Mouse (Mus musculus): ENCODE results near the gene Gm10803.

Gene Gm10803

DNA sequence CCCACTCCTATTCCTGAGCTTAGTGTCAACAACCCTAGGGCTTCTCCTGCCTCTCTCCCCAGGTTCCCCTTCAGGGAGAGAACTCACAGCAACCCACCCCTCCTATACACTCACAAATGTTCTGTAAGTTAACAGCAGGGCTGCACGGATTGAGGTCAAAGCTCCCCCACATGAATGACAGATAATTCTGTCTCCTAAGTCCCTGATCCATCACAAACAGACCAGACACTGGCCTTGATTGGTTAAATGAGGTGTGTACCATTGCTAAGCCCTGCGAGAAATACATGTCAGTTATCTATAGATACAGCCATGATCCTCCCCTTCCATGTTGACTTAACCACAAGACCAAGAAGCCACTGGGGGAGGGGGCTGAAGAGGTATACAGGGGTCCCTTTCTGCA is 31.3 kb downstream of the Gm10803 start:
- in situ Hi-C loops (cut with MseI, MboI), result no loop called here

DNA sequence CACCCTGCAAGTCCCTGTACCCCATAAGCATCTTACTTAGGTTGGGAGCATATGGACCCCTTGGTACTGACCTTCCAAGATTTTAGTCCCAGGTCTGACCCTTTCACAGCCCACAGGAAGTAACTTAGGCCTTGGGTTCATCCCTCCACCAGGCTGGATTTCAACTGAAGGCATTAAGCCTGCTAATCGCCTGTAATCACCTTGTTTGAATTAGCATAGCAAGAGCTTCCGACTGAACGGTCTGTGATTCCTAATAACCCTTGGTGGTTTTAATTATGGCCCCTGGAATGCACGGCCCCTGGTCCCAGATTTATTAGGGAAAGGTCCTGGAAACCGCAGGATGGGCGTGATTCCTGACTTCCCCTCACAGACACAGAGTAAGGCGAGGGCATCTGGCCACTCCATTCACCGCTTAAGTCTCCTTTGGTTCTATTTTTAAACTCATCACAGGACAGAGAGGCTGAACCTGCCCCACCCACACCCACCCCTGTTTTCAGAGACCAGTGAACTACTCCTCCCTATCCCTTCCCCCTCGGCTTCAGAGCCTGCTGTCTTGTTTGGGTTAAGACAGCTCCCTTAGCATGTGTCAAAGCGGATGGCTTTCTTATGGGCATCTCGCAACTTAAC is 31.9 kb downstream of the Gm10803 start:
- in situ Hi-C loops (cut with MseI, MboI), result no loop called here

DNA sequence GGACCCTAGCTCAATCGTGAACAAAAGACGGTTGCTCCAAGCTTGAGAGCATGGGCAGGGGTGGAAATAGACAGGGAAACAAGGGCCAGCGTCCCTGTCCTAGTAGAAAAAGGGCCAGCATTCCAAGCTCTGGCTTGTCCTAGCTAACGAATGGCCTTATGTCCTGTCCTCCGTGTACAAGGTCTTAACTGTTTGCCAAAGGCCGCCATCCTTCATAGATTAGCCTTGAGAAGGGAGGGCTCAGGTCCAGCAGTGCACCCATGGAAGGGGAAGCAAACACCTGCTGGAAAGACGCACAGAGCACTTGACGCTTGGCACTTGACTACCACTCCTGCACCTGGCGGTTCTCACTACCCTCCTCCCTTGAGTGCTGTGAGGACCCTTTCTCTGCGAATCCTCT is 32.8 kb downstream of the Gm10803 start:
- in situ Hi-C loops (cut with MseI, MboI), result no loop called here

DNA sequence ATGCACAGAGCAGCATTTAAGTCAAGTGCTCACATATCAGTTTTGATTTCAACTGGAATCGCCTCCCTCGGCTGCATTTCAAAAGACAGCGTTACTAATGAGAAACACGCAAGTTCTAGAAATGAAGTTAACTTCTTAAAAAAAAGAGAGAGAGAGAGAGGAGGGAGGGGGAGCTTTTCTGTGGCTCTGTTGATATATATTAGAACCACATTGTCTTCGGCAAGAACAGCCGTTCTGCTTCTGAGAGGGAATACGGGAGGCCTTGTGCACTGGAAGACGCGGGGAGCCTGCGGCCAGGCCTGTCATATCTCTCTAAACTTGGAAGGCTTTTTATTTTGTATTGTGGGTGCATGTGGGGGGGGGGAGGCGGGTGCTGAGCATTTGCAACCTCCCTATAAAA is 36.8 kb downstream of the Gm10803 start:
- in situ Hi-C loops (cut with MseI, MboI), result no loop called here

DNA sequence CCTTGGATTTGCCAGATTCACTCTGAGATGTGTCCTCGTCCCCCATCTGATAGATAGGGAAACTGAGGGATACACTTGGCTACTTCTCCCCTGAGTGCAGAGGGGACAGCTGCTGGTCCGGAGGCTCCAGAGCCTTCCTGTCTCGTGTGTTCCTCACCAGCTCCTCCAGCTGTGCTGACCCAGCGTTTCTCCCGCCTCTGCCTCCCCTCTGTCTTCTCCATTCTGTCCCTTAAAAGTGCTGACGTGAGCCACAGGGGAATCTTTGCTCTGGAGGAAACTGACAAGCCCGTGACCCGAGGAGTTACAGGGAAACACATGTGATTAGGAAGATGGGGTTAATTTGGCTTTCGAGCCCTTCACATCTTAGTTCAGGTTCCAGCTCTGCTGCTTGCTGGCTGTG is 39.4 kb downstream of the Gm10803 start:
- in situ Hi-C loops (cut with MseI, MboI), result no loop called here

DNA sequence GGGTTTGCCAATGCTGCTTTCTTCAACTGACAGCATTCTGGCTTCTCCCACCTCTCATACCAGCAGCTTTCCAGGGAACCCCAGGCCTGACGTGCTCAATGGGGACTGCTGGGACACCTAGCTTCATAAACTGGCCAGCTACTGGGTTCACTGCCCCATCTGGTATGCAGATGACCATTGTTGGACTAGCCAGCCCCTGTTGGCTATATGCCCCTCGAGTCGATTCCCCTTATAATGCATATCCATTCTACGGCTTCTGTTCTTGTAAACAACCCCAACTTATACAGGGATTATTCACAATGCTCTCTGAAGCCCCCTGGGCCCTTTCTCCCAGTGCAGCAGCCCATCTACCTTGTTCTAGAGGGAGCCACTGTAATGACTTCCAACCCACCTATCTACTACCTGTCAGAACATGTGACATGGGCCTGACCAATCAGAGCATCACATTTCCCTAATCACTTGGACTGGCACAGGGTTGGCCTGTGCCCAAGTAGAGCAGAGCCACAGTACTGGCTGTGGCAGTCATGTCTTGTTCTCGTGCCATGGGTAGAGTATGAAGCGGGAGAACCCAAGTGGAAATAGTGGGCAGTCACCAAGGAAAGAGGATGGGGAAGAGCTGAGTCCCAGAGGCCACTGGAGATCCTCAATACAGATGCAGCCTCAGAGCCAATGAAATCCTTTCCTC is 44.4 kb downstream of the Gm10803 start:
- in situ Hi-C loops (cut with MseI, MboI), result no loop called here

DNA sequence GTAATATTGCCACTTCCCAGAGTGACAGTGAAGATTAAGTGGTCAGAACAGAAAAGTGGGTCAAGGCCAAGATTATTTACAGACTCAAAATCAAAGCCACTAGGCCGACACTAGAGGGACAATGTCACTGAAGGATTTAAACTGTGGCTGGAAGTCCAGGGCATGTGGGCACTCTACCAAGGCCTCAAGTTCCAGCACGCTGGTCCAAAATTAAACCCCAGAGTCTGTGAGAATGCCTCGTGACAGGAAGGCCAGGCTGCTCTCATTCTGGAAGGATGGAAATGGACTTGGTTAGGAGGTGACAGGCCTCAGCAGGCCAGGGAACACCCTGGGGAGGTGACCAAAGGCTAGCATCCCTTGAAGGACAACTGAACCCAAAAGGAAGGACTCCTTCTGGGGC is 48.4 kb downstream of the Gm10803 start:
- in situ Hi-C loops (cut with MseI, MboI), result no loop called here

DNA sequence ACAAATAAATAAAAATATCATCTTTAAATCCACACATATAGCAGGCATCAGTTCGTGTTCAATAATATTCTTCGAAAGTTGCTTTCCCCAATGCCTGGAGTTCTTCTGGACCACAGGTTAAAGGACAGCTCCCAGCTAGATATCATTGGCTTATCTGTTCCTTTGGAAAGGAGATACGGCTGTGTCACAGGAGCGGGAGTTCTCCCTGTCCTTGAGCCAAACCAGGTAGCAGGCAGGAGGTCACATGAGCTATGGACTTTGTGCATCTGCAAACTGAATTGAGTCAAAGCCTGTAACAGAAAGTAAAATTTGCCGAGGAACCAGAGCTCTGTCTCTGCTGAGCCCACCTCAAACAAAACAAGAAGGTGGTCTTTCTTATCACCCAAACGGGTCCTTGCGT is 52.7 kb downstream of the Gm10803 start:
- in situ Hi-C loops (cut with MseI, MboI), result no loop called here

Measured in mouse trophoblast stem cell (cell line).